Mouse (Mus musculus) heart, embryonic 14.5 days (tissue): ENCODE measurements around the gene Syt1. TPM values are rescaled to one million over a fixed set of nuclear protein-coding genes. Genes with fewer than 3 reads are reported as not detected.

ENCODE experiments used
- ATAC-seq: fragments of 200-750 bp; cut with Nextera tagmentation; 2 replicates; pipeline ENCODE4 v1.8.0; 2017; ENCODE audit warnings: low read depth, moderate TSS enrichment; ENCODE audit not compliant: insufficient number of reproducible peaks, insufficient read depth, low FRiP score
- H3K27ac ChIP-seq, 2 experiments: fragments of 200-500 bp in 1 of 2; fragments of 300-500 bp in 1 of 2; sonication (generic) in 1 of 2; replicated peaks in 1 of 2; 2 replicates each; pipeline ENCODE4 v1.5.1; 2012 to 2014; ENCODE audit warnings: low read depth in 2 of 2, low read length in 2 of 2, control low read depth in 1 of 2, mild to moderate bottlenecking in 1 of 2, mixed read lengths in 1 of 2; ENCODE audit not compliant: control insufficient read depth in 1 of 2, insufficient read depth in 1 of 2
- H3K27me3 ChIP-seq: fragments of 300-500 bp; sonication (generic); 2 replicates; pipeline ENCODE4 v1.6.1; 2014; ENCODE audit warnings: mild to moderate bottlenecking, low read length, control low read depth; ENCODE audit not compliant: control insufficient read depth, insufficient read depth
- H3K36me3 ChIP-seq: fragments of 300-500 bp; sonication (generic); 2 replicates; pipeline ENCODE4 v1.6.1; 2014; ENCODE audit warnings: mild to moderate bottlenecking, control low read depth, low read length, mixed read lengths; ENCODE audit not compliant: control insufficient read depth, insufficient read depth
- H3K4me1 ChIP-seq, 2 experiments: fragments of 200-500 bp in 1 of 2; fragments of 300-500 bp in 1 of 2; sonication (generic) in 1 of 2; 2 replicates each; pipeline ENCODE4 v1.6.1; 2012 to 2014; ENCODE audit warnings: low read length in 2 of 2, control low read depth in 1 of 2, mixed read lengths in 1 of 2; ENCODE audit not compliant: control insufficient read depth in 2 of 2, insufficient read depth in 2 of 2
- H3K4me2 ChIP-seq: fragments of 300-500 bp; sonication (generic); 2 replicates; pipeline ENCODE4 v1.6.1; 2014; ENCODE audit warnings: mild to moderate bottlenecking, low read length
- H3K4me3 ChIP-seq, 2 experiments: fragments of 200-500 bp in 1 of 2; fragments of 300-500 bp in 1 of 2; sonication (generic) in 1 of 2; 2 replicates each; pipeline ENCODE4 v1.5.1; 2012 to 2014; ENCODE audit warnings: low read length in 2 of 2, mild to moderate bottlenecking in 2 of 2, control low read depth in 1 of 2, low read depth in 1 of 2, moderate library complexity in 1 of 2; ENCODE audit not compliant: control insufficient read depth in 1 of 2, insufficient read depth in 1 of 2
- H3K9ac ChIP-seq: fragments of 300-500 bp; sonication (generic); 2 replicates; pipeline ENCODE4 v1.6.1; 2014; ENCODE audit warnings: mild to moderate bottlenecking, low read length
- H3K9me3 ChIP-seq: fragments of 300-500 bp; sonication (generic); 2 replicates; pipeline ENCODE4 v1.6.1; 2016; ENCODE audit warnings: low read length, control low read depth; ENCODE audit not compliant: control insufficient read depth
- WGBS: fragments of 180-500 bp; shearing (Covaris S2); extraction: QIAGEN DNeasy Blood & Tissue Kit; methylation state at CpG from one replicate; pipeline ENCODE4 v1.1.7; 2014; 5-methylcytosine and 5-hydroxymethylcytosine counted together
- polyA plus RNA-seq: library from polyadenylated mRNA; unstranded; fragments of >200 nt; fragmentation: Nextera tagmentation; extraction: Ambion mirVana; gene quantifications from 2 replicates; pipeline ENCODE4 v1.2.1, GENCODE M21; 2014

Gene Syt1
- polyA plus RNA-seq, 1 experiment from 2014 or later: 1.2 TPM

DNA sequence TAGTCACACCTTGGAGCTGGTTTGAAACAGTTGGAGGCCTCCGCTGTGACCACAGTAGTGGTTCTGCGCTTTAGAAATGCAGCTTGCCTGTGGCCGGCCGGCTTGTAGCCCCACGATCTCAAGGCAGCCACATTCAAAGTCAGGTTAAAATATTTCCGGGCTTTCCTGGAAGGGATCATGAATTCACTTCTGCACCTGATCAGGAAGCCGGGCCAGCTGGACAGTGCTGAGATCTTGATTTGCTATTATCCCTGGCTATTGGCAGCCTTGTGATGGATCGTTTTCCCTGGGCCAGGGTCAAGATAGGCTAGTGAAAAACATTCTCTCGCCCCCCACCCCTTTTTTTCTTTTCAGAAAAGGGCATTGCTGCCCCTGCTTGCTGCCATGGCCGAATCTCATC is 555.6 kb downstream of the Syt1 start:
- Histone ChIP-seq H3K36me3 (no peaks in the 10 kb centered on the region), H3K9me3 (no peaks in the 10 kb centered on the region), H3K4me1 (peaks cover 7 to 8% of the 10 kb centered on the region in 2 experiments; a peak in 3 of 4 replicates), H3K27ac (no peak overlapping the region), H3K27me3 (no peaks in the 10 kb centered on the region), H3K9ac (no peak overlapping the region), H3K4me3 (no peak overlapping the region), H3K4me2 (no peak overlapping the region)
- ATAC-seq: no peak
- 50% methylated on average over 10 of the region's 10 CpGs for WGBS

GRCm38 (mm10) chr10:108454691-108455117 is 556.1 kb downstream of the Syt1 start:
- no peak overlapping the region for H3K4me2 ChIP-seq
- no peak for ATAC-seq
- no peaks in the 10 kb centered on the region for H3K9me3 ChIP-seq
- H3K36me3 ChIP-seq: no peaks in the 10 kb centered on the region
- H3K27ac ChIP-seq: no peak overlapping the region
- H3K27me3 ChIP-seq: no peaks in the 10 kb centered on the region
- H3K4me1 ChIP-seq: peaks cover 7 to 8% of the 10 kb centered on the region in 2 experiments; a peak in 3 of 4 replicates
- no peak overlapping the region for H3K4me3 ChIP-seq
- H3K9ac ChIP-seq: no peak overlapping the region
- 41% methylated on average over 11 of the region's 11 CpGs for WGBS

- peaks cover 7 to 8% of the 10 kb centered on the region in 2 experiments; a peak in 3 of 4 replicates for H3K4me1 ChIP-seq
- H3K4me2 ChIP-seq: no peak overlapping the region
- ATAC-seq: no peak
- H3K9ac ChIP-seq: no peak overlapping the region
- no peaks in the 10 kb centered on the region for H3K36me3 ChIP-seq
- H3K9me3 ChIP-seq: no peaks in the 10 kb centered on the region
- WGBS: 70% methylated on average over 2 of the region's 2 CpGs
- H3K27ac ChIP-seq: no peak overlapping the region
- H3K4me3 ChIP-seq: no peak overlapping the region
- no peaks in the 10 kb centered on the region for H3K27me3 ChIP-seq
Observed at GRCm38 (mm10) chr10:108453561-108453960, 557.2 kb downstream of the Syt1 start.

GRCm38 (mm10) chr10:108452421-108452820 is 558.4 kb downstream of the Syt1 start:
- WGBS: 96% methylated on average over 9 of the region's 9 CpGs
- no peak overlapping the region for H3K4me3 ChIP-seq
- H3K4me2 ChIP-seq: no peak overlapping the region
- H3K27ac ChIP-seq: no peak overlapping the region
- H3K4me1 ChIP-seq: peaks cover 9 to 15% of the 10 kb centered on the region in 2 experiments; a peak in 3 of 4 replicates
- H3K9ac ChIP-seq: no peak overlapping the region
- H3K9me3 ChIP-seq: no peaks in the 10 kb centered on the region
- H3K36me3 ChIP-seq: no peaks in the 10 kb centered on the region
- no peak for ATAC-seq
- H3K27me3 ChIP-seq: no peaks in the 10 kb centered on the region

GRCm38 (mm10) chr10:108451516-108451915 is 559.3 kb downstream of the Syt1 start:
- Histone ChIP-seq H3K4me1 (peaks cover 17 to 22% of the 10 kb centered on the region in 2 experiments; a peak in 3 of 4 replicates), H3K27ac (no peak overlapping the region), H3K36me3 (no peaks in the 10 kb centered on the region), H3K4me2 (no peak overlapping the region), H3K9me3 (no peaks in the 10 kb centered on the region), H3K27me3 (no peaks in the 10 kb centered on the region), H3K9ac (no peak overlapping the region), H3K4me3 (no peak overlapping the region)
- 80% methylated on average over 8 of the region's 8 CpGs for WGBS
- ATAC-seq: no peak

GRCm38 (mm10) chr10:108450401-108450800 is 560.4 kb downstream of the Syt1 start:
- H3K4me3 ChIP-seq: no peak overlapping the region
- no peak overlapping the region for H3K4me2 ChIP-seq
- H3K4me1 ChIP-seq: peaks cover 23 to 24% of the 10 kb centered on the region in 2 experiments
- no peak overlapping the region for H3K27ac ChIP-seq
- H3K9me3 ChIP-seq: no peaks in the 10 kb centered on the region
- no peak overlapping the region for H3K9ac ChIP-seq
- no peaks in the 10 kb centered on the region for H3K36me3 ChIP-seq
- 85% methylated on average over 4 of the region's 4 CpGs for WGBS
- no peaks in the 10 kb centered on the region for H3K27me3 ChIP-seq
- ATAC-seq: no peak

DNA sequence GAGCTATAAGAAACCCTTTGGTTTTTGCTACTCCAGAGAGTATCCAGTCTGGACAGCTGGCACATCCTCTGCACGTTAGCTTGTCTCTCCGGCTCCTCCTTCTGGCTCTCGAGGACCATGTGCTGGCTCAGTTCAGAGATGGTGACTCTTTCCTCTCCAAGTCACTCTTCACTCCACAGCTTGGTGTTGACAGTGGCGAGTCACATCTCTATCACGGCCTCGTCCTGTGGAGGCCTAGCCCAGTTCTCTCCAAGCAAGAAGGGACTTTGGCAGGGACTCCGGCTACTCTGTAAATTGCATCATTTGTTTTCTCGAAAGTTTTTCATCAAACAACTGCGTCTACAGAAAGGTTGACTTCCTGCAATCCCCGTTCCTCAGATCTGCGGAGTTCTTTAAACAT is 562.4 kb downstream of the Syt1 start:
- no peak for ATAC-seq
- H3K4me2 ChIP-seq: no peak overlapping the region
- no peak overlapping the region for H3K4me3 ChIP-seq
- H3K9me3 ChIP-seq: no peaks in the 10 kb centered on the region
- H3K9ac ChIP-seq: no peak overlapping the region
- no peaks in the 10 kb centered on the region for H3K27me3 ChIP-seq
- WGBS: 54% methylated on average over 11 of the region's 11 CpGs
- peaks cover 26 to 30% of the 10 kb centered on the region in 2 experiments for H3K4me1 ChIP-seq
- H3K27ac ChIP-seq: no peak overlapping the region
- H3K36me3 ChIP-seq: no peaks in the 10 kb centered on the region
